Mouse (Mus musculus): ENCODE measurements at regions not wholly inside any gene's neighbourhood (a gene's known extent, or its start where the extent isn't known, plus 50 kb on each side); places are given as distances from the start of the nearest gene placed in this dataset.

DNA sequence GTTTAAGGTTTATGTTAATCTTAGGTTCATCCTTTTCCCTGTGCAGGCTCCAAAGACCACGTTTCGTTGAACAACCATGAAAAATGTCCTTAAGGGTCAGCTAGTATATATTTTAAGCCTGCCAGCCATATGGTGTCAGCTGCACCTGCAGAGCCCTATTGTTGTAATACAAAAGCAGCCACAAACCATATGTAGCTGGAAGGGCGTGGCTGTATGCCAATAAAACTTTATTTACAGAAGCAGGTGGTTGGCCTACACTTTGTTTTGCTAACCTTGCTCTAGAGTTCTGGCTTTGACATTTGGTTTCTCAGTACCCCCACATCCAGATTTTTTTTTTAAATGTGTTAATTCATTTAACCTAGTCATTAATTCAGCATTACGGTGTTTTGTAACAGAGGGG lies 711.1 kb upstream of the Car8 start:
- no peak for DNase-seq

DNA sequence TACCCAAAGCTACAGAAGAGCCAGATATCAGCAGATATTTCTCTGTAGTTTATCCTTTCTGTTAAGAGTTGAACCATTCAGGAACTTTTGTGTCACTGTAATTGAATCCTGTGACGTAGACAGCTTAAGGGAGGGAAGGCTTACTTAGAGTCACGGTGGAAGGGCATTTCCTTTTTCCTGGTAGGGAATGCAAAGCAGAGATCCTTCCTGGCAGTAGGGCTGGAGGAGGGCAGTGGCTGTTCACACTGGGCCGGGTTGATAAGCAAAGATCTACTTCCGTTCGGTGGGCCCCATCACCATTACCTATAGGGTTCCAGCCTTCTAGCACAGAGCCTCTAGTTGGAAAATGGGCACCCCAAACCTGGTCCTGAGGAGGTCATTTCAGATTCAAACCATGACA lies 710.7 kb upstream of the Car8 start:
- no peak for DNase-seq

DNA sequence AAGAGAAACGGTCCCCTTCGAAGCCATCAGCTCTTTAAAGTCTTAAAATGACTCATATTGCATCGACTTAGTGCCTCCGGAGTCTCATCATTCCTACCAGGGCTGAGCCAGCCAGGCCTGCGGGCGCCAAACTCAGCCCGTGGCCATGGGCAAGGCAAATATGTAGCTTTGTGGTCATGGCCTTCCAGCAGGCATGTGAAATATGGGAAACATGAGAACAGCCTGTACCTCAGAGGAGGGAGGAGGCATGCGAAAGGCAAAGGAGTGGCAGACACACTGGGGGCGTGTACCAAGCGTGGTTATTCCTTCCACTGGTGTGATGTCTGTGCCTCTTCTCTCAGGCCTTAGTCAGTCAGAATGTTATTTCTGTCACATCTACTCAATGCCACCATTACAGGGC lies 706.3 kb upstream of the Car8 start:
- no peak for DNase-seq

DNA sequence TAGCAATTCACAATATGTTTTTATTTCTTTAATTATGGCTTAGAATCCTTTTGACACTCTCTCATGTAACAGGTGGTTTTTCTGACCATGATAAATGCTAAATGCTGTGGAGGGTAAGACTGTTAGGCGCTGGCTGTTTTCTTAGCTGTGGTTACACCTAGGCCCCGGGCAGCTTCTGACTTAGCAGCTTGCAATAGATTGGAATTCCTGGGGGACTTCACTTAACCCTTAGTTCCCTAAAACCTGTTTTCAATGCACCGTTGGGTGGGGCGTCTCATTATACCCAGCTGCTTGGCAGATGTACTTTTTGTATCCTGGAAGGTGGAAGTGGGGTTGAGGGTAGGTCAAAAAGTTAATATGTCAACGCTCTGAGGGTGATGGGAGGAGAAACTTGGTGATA lies 704.2 kb upstream of the Car8 start:
- DNase-seq = no peak

DNA sequence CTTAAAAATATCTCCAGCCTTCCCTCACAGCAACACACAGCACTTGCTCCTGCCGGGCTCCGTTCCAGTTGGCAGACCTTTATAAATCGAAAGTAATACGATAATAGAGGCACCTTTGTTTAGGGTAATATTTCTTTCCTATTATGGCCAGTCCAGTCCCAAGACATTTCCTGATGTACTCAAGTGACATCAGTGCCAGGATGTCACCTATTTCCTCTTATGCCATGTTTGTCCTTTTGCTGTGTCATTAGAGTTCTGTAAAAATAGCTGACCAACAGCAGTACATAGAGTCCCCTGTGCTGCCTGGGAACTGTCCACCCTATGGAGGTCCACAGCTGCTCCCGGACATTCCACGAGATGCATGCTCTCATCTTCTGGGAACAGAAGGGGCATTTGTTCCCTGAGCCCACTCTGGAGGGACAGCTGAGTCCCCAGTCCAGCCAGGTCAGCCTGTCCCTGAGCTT lies 700.1 kb upstream of the Car8 start:
- DNase-seq = no peak

DNA sequence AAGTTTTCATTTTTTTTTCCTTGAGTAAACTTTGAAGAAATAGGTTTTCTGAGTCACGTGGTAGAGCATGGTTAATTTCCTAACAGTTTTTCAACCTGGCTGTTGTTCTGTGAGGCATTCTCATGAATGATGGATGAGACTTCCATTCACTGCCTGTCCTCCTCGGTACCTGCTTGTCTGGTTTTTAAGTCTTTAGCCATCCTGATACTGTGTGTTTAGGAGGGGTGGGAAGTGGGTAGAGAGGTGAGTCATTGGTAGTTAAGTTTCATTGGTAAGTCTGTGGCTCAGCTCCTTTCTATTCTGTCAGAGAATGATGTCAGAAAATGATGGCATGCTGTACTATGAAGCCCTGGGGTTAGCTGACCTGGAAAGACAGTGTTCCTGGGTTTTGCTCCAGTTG lies 697.1 kb upstream of the Car8 start:
- DNase-seq = no peak

DNA sequence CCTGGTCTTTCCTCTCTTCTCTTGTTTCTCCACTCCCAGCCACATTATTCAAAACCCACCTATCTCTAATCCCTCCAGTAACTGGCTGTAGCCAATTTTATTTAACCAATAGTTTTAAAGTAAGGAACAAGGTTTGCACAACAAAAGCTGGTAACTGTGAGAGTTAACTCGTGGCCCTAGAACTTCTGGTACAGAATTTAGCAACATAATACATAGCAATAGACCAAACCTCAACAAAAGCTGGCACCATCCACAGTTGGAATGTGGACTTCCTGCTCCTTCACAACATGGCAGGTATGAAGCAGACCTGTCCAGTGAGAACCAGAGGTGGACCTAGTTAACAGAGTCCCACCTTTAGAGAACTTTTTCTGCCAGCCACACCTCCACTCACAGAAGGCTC lies 695.7 kb upstream of the Car8 start:
- no peak for DNase-seq

DNA sequence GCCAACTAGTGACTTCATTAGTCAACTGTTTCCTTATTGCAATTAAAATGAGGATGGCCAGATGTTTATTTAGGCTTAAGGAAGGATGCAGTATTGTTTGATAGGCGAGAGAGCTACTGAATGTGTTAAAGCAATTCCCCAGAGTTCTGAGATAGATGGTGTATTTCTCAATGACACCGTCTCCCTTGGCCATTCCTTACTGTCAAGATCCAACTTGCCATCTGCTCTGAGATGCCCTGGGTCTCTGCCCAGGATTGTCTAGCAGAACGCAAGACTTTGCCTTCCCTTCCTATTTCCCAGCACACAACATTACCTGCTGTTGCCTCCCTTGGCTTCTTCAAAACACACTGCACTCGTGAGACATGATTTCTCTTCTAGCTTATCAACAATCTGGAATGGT lies 690.5 kb upstream of the Car8 start:
- no peak for DNase-seq

DNA sequence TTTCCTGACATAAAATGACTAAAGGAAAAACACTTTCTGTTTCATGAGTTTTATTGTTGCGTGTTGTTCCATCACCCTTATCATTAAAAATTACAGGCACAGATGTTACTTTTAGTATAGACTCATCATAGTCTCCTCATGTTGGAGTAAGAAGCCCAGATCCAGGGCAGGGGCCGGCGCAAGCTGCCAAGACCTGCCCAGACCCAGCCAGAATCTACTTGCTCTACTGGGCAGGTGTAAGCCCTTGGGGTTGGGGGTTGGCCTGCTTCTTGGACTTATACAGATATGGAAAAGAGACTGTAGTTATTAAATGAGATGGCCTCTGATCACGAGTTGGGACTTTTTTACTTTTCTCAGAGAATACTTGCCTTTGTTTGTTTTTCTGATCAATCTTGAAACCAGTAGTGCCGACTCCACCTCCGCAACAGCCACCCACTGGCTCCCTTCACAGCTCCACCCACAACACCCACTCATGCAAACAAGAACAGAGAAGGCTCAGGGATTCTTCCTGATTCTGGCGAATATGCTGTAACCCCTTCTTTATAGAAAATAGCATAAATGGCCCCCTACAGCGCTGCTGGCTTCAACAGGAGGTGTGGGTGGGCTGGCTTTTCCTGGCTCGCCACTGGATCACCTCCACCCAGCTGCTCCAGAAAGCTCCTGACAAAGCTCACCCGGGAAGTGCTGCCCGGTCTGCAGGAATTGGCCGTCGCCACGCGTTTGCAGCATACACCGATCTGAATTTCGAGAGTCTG lies 689.9 kb upstream of the Car8 start:
- DNase-seq = no peak

DNA sequence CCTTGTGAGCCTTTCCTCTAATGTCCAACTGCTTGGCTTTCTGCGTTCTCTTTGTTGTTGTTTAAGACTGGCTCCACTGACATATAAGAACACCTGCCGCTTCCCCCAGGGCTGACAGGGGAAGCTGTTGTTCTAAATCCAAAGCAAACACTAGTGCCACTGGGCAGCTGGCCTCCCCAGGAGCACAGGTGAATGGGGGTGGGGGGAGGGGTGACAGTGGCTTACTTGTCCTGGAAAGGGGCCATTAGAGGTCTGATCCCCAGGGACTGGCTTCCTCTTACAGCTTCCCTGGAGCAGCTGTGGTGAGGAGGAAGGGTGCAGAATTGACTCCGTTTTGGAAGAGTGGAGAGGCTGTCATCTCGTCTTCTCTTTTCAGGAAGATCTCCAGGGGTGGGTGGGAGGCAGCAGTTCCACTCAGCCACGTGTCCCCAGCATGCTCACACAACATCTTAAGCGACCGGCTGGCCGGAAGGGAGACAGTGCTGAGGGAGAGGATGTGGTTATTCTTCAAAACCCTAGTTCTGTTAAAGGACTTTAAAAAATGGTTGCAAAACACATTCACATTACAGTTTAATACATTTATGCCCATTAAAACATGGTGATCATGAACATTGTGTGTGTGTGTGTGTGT lies 688.5 kb upstream of the Car8 start:
- no peak for DNase-seq

DNA sequence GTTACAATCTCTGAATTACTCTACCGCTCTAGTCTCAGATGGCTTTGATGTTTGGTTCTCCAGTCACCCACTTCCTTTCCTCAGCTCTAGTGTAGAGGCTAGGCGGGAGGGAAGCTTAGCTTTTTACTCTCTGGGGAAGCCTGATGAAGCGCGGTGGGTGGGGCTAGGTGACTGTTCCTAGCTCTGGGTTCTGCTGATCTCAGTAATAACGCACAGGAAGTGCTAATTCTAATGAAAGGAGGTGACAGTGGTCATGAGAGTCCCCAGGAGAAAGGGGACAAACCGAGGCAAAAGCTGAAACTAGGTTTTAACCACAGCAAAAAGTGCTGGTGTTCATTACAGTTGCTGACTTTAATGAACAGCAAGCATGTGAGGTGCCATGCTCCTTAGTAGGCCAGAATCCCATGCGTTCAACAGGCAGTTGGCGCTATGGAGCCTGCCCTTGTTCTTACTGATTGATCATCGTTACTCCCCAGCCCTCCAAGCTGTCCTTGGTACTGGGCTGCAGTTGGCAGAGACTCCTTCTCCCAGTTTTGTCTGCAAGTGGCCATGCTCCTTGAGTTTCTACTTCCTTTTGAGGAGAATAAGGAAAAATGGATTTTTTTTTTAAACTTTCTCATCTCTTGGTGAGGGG lies 687.9 kb upstream of the Car8 start:
- DNase-seq = no peak

DNA sequence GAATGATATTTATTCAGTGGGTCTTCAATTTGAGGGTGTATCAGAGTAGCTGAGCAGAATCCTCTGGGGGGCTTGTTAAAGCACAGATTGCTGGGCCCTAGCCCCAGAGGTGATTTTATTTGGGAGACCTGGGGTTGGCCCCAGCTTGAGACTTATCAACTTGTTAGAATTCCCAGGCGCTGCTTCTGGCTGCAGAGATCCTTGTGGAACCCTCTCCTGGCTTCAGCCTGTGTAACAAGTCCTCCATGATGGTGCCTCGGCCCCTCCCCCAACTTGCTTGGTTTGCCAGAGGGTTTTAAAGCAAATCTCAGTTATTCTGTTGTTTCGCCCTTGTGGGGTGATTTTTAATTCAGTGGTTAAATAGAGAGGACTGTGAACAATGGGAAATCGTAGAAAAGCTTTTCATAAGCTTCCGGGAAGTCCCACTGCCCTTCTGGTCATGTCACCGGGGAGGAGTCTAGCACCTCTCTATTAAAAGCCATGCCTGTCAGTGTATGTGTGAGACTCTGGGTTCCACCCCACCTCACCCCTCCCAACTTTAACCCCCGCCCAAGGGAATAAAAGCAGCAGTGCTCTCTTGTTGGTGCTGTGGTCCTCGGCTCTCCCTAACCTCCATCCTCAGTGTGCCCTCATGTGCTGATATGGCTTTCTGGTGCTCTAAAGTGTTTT lies 684.0 kb upstream of the Car8 start:
- no peak for DNase-seq

DNA sequence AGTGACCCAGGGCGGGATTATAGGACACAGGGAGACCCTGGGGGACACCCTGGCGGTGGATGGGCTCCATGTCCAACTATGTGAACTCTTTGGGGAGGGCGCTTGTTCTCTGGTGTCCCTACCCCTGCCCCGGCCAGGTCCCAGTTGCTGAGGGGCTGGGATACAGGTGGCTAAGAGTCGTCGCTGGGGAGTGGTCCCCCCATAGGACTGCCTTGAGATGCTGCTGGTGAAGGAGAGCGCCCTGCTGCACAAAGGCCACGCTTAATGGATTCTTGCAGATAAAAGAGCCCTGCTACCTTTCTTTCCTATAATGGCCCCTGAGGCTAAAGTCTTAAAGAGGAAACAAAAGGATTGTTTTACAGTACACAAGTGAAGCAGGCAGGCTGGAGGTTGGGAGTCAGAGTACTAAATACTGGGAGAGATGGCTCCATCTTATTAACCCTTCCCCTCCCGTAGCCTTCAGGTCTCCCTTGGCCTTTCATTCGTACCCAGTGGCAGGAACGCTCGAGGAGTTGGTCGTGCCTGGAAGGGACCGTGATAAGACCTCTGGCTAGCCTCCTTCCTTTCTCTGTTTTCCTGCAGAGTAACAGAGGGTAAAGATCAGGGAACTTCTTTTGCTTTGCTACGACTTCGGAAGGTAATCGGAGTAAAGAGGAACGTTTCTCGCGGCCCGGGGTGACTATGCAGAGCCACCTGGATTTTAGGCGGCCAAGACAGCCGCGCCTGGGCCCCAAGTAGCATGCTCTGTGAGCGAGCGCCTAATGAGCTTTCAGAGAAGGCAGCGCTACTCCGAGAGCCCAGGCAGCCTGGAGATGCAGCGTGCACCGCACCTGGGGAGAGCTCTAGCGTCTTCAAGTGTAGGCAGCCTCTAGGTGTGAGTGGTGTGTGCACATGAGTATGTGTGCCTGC lies 682.9 kb upstream of the Car8 start:
- DNase-seq = no peak

DNA sequence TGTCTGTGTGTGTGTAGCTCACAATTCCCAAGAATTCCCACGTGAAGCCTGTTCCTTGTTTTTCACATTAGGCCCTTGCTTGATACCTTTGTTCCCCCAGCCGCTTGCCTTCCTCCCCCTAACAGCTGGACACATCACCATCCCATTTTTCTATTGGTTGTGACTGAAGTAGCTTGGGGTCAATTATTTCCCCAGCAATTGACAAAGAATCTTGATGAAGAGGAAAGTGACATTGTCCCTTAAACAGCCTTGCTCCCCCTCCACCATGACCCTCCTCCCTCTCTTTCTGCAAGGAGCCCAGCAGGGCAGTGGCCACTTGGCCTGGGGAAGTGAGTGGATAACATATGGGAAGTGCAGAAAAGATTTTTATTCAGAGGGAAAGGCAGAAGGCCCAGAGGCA lies 681.5 kb upstream of the Car8 start:
- DNase-seq = no peak

DNA sequence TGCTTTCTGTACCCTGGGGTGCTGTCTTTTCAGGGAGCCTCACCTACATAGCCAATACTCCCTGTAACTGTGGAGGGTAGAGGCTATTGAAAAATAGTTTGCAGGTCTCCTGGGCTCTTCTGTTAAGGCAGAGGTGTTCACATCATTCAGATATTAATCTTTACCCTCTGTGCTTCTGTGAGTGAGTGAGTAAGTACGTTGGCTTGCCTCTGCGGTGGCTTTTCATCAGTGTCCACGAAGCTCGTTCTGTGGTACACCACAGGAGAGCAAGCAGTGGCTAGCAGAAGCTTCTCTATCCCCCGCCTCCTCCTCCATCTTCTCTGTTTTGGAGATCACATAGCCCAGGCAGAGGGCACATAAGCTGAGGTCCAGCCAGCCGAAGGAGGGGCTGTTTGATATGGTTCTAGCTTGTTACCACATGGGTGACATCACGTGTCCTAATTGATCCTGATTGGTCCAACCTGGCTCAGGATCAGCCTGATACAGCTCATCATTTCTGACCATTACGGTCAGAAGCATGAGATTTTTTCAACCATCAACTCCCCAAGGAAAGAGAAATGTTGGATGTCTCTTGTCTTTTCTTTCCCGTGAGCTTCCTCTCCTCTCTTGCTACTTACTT lies 680.6 kb upstream of the Car8 start:
- no peak for DNase-seq

Data from right cerebral cortex, adult 18-20 months (tissue).